Mouse (Mus musculus) midbrain, embryonic 14.5 days (tissue): ENCODE data around the gene Sec14l4. TPM values are rescaled to one million over a fixed set of nuclear protein-coding genes. Genes with fewer than 3 reads are reported as not detected.

ENCODE experiments used
- ATAC-seq: fragments of 200-750 bp; cut with Nextera tagmentation; 2 replicates; pipeline ENCODE4 v1.8.0; 2017; ENCODE audit warnings: moderate number of reproducible peaks, moderate library complexity; ENCODE audit not compliant: low FRiP score, low TSS enrichment
- DNase-seq: peaks from one replicate; pipeline ENCODE4 v3.0.0-alpha.2; 2015
- H3K27ac ChIP-seq: fragments of 300-500 bp; sonication (generic); replicated peaks from 2 replicates; pipeline ENCODE4 v1.5.1; 2014; ENCODE audit warnings: mild to moderate bottlenecking, low read depth, low read length, moderate library complexity
- H3K27me3 ChIP-seq: fragments of 300-500 bp; sonication (generic); 2 replicates; pipeline ENCODE4 v1.6.1; 2014; ENCODE audit warnings: low read length, control low read depth, mixed read lengths; ENCODE audit not compliant: control insufficient read depth, insufficient read depth
- H3K36me3 ChIP-seq: fragments of 300-500 bp; sonication (generic); 2 replicates; pipeline ENCODE4 v1.6.1; 2014; ENCODE audit warnings: low read length, control low read depth; ENCODE audit not compliant: control insufficient read depth, insufficient read depth
- H3K4me1 ChIP-seq: fragments of 300-500 bp; sonication (generic); 2 replicates; pipeline ENCODE4 v1.6.1; 2014; ENCODE audit warnings: mild to moderate bottlenecking, antibody characterized with exemption, low read length, control low read depth; ENCODE audit not compliant: control insufficient read depth, insufficient read depth
- H3K4me2 ChIP-seq: fragments of 300-500 bp; sonication (generic); 2 replicates; pipeline ENCODE4 v1.6.1; 2014; ENCODE audit warnings: mild to moderate bottlenecking, low read length, moderate library complexity
- H3K4me3 ChIP-seq: fragments of 300-500 bp; sonication (generic); replicated peaks from 2 replicates; pipeline ENCODE4 v1.5.1; 2014; ENCODE audit warnings: low read depth, low read length
- H3K9ac ChIP-seq: fragments of 300-500 bp; sonication (generic); replicated peaks from 2 replicates; pipeline ENCODE4 v1.6.1; 2014; ENCODE audit warnings: mild to moderate bottlenecking, low read length, moderate library complexity
- H3K9me3 ChIP-seq: fragments of 300-500 bp; sonication (generic); 2 replicates; pipeline ENCODE4 v1.6.1; 2016; ENCODE audit warnings: low read length, control low read depth, mixed read lengths; ENCODE audit not compliant: control insufficient read depth
- WGBS: fragments of 180-500 bp; shearing (Covaris S2); extraction: QIAGEN DNeasy Blood & Tissue Kit; methylation state at CpG from one replicate; pipeline ENCODE4 v1.1.7; 2014; 5-methylcytosine and 5-hydroxymethylcytosine counted together
- polyA plus RNA-seq: library from polyadenylated mRNA; unstranded; fragments of >200 nt; fragmentation: Nextera tagmentation; extraction: Ambion mirVana; gene quantifications from 2 replicates; pipeline ENCODE4 v1.2.1, GENCODE M21; 2014

Sec14l4 gene
- polyA plus RNA-seq = not detected in 2 replicates

DNA sequence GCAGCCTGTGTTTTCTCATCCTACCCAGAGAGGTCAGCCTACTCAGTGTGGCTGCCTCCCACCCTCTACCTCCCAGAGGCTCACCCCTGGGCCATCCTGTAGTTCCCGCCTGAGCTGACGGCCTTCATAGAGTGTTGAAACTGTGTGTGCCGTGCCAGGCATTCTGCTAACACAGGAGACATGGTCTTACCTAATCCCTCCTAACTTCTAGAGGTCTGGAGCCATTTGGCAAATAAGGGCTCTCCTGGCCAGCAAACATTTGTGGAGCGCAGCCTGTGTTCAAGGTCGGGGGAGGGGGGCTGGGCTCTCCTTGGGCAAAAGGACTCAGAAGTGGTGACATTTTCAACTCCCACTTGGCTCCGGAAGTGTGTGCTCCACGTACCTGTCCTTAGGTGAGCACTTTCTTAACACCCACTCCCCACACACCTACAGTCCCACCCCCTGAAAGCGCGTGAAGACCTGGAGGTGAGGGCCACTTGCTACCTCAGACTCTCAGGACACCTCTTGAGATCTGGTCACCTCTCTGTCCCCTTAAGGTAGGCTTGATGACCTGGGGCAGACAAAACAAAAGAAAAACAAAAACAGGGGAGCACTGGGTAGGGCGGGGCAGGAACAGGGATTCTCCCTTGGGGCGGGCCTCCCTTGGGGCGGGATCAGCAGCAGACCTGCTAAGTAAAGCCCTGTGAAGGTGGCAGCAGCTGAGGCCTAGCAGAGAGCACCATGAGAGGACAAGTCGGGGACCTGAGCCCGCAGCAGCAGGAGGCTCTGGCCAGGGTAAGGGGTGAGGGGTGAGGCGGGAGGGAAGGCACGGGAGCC is at the start of gene Sec14l4:
Gene Sec14l4 (plus strand): TSS at position 337 of the 816 bp plus-strand sequence.
- 43% methylated on average over 16 of the region's 16 CpGs for WGBS
- Histone ChIP-seq H3K4me1 (no peaks in the 10 kb centered on the region), H3K27me3 (no peaks in the 10 kb centered on the region), H3K36me3 (no peaks in the 10 kb centered on the region), H3K27ac (no peak within 1 kb of the TSS), H3K4me2 (no peak within 1 kb of the TSS), H3K9me3 (no peaks in the 10 kb centered on the region), H3K9ac (no peak within 1 kb of the TSS), H3K4me3 (no peak within 1 kb of the TSS)
- no peak for DNase-seq
- ATAC-seq = no peak

DNA sequence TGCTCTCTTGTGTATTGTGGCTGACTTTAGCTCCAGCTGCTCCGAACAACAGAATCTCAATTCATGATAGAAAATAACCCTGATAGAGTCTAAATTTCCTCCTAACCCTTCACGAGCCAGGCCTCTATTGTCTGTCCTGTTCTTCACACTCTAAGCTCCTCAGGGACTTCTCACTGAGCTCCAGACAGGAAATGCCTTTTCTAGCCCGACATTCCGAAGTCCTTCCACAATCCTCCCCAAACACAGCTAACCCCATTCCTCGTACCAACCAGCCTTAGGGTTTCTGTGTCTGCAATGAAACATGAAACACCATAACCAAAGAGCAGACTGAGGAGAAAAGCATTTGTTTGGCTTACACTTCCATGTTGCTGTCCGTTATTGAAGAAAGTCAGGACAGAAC is 49.7 kb upstream of the Sec14l4 start:
- H3K36me3 ChIP-seq = peaks cover 41% of the 10 kb centered on the region
- WGBS = 84% methylated on average over 6 of the region's 6 CpGs

DNA sequence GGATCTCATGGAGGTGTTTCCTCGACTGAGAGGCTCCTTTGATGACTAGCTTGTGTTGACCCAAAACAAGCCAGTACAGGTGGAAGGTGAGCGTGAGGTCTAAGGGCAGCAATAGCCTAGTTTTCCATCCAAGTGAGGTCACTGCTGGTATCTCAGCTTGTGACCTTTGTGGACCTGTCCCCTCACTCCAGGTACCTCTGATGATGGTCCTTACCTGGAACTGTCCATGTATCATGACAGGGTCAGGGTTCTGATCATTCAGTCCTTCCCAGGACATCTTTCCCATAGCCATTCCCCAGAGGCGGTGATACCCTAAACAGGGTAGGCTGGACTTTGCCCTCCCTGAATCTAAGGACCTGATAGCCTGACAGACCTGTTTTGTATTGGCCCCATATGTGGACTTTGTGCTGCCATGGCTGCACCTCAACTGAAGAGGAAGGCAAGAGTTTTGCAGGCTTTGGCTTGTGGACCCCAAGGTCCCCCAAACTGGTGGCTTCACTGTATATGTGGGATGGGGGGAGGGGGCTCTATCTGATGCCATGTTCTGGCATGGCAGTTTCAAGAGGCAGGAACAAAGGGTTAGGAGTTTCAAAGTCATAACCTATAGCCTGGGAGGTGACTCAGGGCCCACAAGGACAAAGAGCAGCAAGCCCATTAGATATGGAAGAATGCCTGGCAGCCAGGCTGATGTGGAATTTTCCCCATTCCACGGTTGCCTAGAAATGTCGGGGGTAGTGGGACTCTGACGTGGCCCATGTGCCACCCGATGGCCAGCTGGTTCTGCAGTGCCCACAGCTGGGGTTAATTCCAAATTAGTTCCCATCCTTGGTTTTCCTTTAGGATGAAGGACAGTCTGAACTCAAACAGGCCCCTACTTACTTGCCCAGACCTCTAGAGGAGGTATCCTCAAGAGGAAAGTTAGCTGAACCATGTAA is 48.7 kb upstream of the Sec14l4 start:
- no peak for ATAC-seq
- no peak overlapping the region for H3K4me3 ChIP-seq

More for the DNA sequence above, 49.7 kb upstream of the Sec14l4 start:
- no peak overlapping the region for H3K27ac ChIP-seq
- no peak overlapping the region for H3K4me2 ChIP-seq
- no peak for ATAC-seq
- no peak for DNase-seq
- H3K4me1 ChIP-seq = no peaks in the 10 kb centered on the region
- H3K9ac ChIP-seq = no peak overlapping the region
- no peak overlapping the region for H3K4me3 ChIP-seq
- H3K27me3 ChIP-seq = no peaks in the 10 kb centered on the region
- no peaks in the 10 kb centered on the region for H3K9me3 ChIP-seq

DNA sequence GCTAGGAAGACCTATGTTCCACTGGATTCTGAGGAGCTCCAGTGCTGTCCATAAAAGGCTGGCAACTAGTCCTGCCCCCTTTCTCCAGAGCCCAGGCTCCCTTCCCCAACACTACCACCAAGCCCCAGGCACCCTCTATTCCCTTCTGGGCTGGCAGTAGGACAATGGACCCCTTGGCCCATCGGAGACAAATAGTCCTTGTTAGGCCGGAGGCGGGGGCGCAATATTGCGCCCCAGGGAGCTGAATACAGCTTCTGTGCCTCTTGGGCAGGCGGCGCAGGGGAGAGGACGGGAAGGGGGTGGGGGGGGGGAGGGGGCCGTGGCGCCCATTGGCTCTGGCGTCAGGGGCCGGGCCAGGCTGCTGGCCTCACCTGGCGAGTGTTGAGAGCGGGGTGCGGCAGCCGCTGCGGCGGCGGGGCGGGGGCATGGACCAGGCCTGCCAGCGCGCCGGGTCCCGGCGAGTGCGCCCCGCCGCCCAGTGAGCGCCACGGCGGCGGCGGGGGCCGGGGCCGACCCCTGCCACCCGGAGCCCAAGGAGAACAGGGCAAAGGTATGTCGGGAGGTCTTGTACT is 47.9 kb upstream of the Sec14l4 start, which contains the start of gene Gal3st1:
Gene Gal3st1 (plus strand): TSS at position 346 of the 572 bp plus-strand sequence.
- WGBS = 1% methylated on average over 32 of the region's 37 CpGs
- H3K27ac ChIP-seq = no peak within 1 kb of the TSS

More for the DNA sequence above, 48.7 kb upstream of the Sec14l4 start:
- Histone ChIP-seq H3K9me3 (no peaks in the 10 kb centered on the region), H3K4me1 (no peaks in the 10 kb centered on the region), H3K9ac (no peak overlapping the region), H3K27me3 (no peaks in the 10 kb centered on the region), H3K36me3 (peaks cover 31% of the 10 kb centered on the region), H3K4me2 (no peak overlapping the region; the same call in 1 of the 2 replicates), H3K27ac (no peak overlapping the region)
- WGBS = 64% methylated on average over 7 of the region's 7 CpGs
- DNase-seq = no peak

DNA sequence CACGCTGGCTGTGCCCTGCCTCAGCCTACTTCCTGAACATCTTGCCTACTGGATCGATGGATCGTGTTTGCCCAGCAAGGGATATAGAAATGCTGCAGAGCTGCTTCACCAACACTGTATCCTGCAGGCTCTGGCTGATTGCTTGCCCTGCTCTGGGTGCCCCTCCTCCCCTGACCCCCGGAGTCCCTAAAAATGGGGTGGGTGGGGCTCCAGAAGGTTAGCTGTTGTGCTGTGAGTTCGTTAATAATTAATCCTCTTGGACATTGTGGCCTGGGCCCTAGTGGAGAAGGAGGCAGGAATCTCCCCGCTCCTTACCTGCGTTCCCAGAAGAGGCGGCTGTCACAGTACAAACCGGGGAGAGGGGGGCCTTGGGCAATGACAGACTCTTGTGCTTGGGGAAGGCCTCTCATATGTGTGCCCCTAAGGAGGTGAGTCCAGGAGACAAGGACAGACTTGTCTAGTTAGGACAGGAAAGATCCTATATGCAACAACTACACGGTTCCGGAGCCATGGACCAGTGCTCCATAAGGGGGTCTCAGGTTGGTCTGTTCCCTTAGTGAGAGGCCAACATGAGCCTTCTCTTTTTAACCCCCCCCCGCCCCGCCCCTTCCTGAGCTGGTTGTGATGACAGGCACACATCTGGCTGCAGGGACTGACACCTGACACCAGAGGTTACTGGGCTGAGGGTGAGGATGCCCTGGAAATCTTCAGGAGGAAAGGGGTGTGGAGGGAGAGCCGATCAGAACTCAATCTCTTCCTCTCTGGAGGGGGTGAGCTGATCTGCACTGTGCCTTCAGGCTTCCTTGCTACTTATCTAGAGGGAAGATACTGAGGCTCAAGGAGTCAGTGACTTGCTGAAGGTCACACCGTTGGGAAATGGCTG is 47.2 kb upstream of the Sec14l4 start:
- ATAC-seq = peak; percentile 27; the same call in 1 of the 2 replicates
- peak overlapping the region; percentile 35 for H3K4me3 ChIP-seq
- H3K36me3 ChIP-seq = peaks cover 16% of the 10 kb centered on the region
- no peaks in the 10 kb centered on the region for H3K4me1 ChIP-seq
- WGBS = 15% methylated on average over 15 of the region's 15 CpGs
- no peaks in the 10 kb centered on the region for H3K9me3 ChIP-seq
- peak overlapping the region; percentile 51 for H3K9ac ChIP-seq
- no peaks in the 10 kb centered on the region for H3K27me3 ChIP-seq
- peak overlapping the region; percentile 67 for H3K4me2 ChIP-seq
- no peak overlapping the region for H3K27ac ChIP-seq
- peak; percentile 29 for DNase-seq

More for the DNA sequence above, 47.9 kb upstream of the Sec14l4 start, which contains the start of gene Gal3st1:
- H3K4me3 ChIP-seq = peak within 1 kb of the TSS; percentile 35
- H3K36me3 ChIP-seq = peaks cover 23% of the 10 kb centered on the region
- DNase-seq (peak; percentile 33), ATAC-seq (peak; percentile 62; the same call in 1 of the 2 replicates)
- H3K4me1 ChIP-seq = no peaks in the 10 kb centered on the region
- H3K4me2 ChIP-seq = peak within 1 kb of the TSS; percentile 67
- H3K9me3 ChIP-seq = no peaks in the 10 kb centered on the region
- no peaks in the 10 kb centered on the region for H3K27me3 ChIP-seq
- peak within 1 kb of the TSS; percentile 51 for H3K9ac ChIP-seq

DNA sequence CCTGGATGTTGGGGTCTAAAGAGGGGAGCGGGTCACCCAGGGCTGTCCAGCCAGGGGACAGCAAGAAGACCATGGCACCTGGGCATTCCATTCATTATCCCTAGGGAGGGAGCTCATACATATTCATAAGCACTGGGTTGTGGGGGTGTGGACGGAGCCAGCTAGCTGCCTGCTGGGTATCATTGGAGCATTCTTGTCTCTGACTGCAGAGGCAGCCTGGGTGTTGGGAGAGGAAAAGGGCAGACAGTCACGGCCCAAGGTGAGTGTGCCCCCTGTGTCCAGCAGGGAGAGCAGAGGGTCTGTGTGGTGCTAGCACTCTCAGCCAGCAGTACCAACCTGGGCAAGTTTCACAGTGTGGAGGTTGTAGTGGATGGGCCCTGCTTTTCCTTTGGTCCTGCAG is 41.5 kb upstream of the Sec14l4 start:
- Histone ChIP-seq H3K4me1 (no peaks in the 10 kb centered on the region), H3K36me3 (no peaks in the 10 kb centered on the region), H3K4me3 (no peak overlapping the region), H3K9ac (no peak overlapping the region), H3K27ac (no peak overlapping the region), H3K9me3 (no peaks in the 10 kb centered on the region), H3K27me3 (no peaks in the 10 kb centered on the region), H3K4me2 (no peak overlapping the region)
- DNase-seq = no peak
- ATAC-seq = no peak
- 42% methylated on average over 3 of the region's 3 CpGs for WGBS

DNA sequence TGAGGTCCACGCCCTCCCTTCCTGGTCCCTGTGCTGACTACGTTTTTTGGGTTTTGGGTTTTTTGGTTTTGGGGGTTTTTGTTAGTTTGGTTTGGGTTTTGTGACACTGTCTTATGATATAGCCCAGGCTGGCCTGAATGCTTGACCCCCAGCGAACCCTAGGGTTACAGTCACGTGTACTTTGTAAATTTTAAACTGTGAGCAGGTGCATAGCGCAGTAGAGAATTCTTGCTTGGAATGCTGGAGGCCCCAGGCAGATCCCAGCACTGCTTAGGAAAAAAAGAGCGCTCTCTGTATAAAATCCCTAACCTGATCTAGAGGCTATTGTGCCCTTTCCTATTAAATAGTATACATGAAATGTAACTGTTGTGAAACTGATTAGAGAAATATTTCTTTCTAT is 38.1 kb upstream of the Sec14l4 start:
- no peak overlapping the region for H3K9ac ChIP-seq
- DNase-seq = no peak
- H3K36me3 ChIP-seq = no peaks in the 10 kb centered on the region
- H3K27me3 ChIP-seq = peaks cover 17% of the 10 kb centered on the region
- WGBS = 81% methylated on average over 6 of the region's 6 CpGs
- H3K4me2 ChIP-seq = no peak overlapping the region
- H3K4me1 ChIP-seq = no peaks in the 10 kb centered on the region
- H3K4me3 ChIP-seq = no peak overlapping the region
- H3K27ac ChIP-seq = no peak overlapping the region
- no peaks in the 10 kb centered on the region for H3K9me3 ChIP-seq
- no peak for ATAC-seq
